Mouse (Mus musculus) embryonic facial prominence, embryonic 11.5 days (tissue): Measurements from ENCODE around the gene Akt1s1. TPM values are rescaled to one million over a fixed set of nuclear protein-coding genes. Genes with fewer than 3 reads are reported as not detected.
"Not testable (repeated sequence)": the region's sequence is repeated elsewhere in the genome, so short reads cannot be mapped to it uniquely, and the experiment has no call there.

Experiments
- ATAC-seq: fragments of 200-750 bp; cut with Nextera tagmentation; replicated peaks from 2 replicates; pipeline ENCODE4 v1.8.0; 2017; ENCODE audit warnings: low read depth; ENCODE audit not compliant: insufficient number of reproducible peaks, low FRiP score, low TSS enrichment
- DNase-seq: peaks from one replicate; pipeline ENCODE4 v3.0.0-alpha.2; 2015; ENCODE audit warnings: low spot score
- H3K27ac ChIP-seq: fragments of 300-500 bp; sonication (generic); replicated peaks from 2 replicates; pipeline ENCODE4 v1.5.1; 2014; ENCODE audit warnings: mild to moderate bottlenecking, low read depth, low read length, control low read depth
- H3K27me3 ChIP-seq: fragments of 300-500 bp; sonication (generic); 2 replicates; pipeline ENCODE4 v1.6.1; 2014; ENCODE audit warnings: mild to moderate bottlenecking, low read length, moderate library complexity, mixed read lengths; ENCODE audit not compliant: control insufficient read depth, insufficient read depth
- H3K36me3 ChIP-seq: fragments of 300-500 bp; sonication (generic); replicated peaks from 2 replicates; pipeline ENCODE4 v1.6.1; 2014; ENCODE audit warnings: low read depth, mild to moderate bottlenecking, low read length, moderate library complexity, mixed read lengths; ENCODE audit not compliant: control insufficient read depth, insufficient read depth
- H3K4me1 ChIP-seq: fragments of 300-500 bp; sonication (generic); 2 replicates; pipeline ENCODE4 v1.6.1; 2014; ENCODE audit warnings: low read length, mixed read lengths; ENCODE audit not compliant: control insufficient read depth, insufficient read depth
- H3K4me2 ChIP-seq: fragments of 300-500 bp; sonication (generic); 2 replicates; pipeline ENCODE4 v1.6.1; 2014; ENCODE audit warnings: low read depth, mild to moderate bottlenecking, control low read depth, low read length, moderate library complexity
- H3K4me3 ChIP-seq: fragments of 300-500 bp; sonication (generic); 2 replicates; pipeline ENCODE4 v1.5.1; 2014; ENCODE audit warnings: low read depth, low read length, control low read depth
- H3K9ac ChIP-seq: fragments of 300-500 bp; sonication (generic); replicated peaks from 2 replicates; pipeline ENCODE4 v1.6.1; 2014; ENCODE audit warnings: mild to moderate bottlenecking, control low read depth, low read length
- H3K9me3 ChIP-seq: fragments of 300-500 bp; sonication (generic); replicated peaks from 2 replicates; pipeline ENCODE4 v1.6.1; 2016; ENCODE audit warnings: mild to moderate bottlenecking, low read length, inconsistent platforms, mixed read lengths; ENCODE audit not compliant: control insufficient read depth
- WGBS: fragments of 180-500 bp; shearing (Covaris S2); extraction: QIAGEN DNeasy Blood & Tissue Kit; methylation state at CpG from one replicate; pipeline ENCODE4 v1.1.7; 2014; 5-methylcytosine and 5-hydroxymethylcytosine counted together
- polyA plus RNA-seq: library from polyadenylated mRNA; unstranded; fragments of >200 nt; fragmentation: Nextera tagmentation; extraction: Ambion mirVana; gene quantifications from 2 replicates; pipeline ENCODE4 v1.2.1, GENCODE M21; 2014

Gene Akt1s1
- polyA plus RNA-seq, 1 experiment from 2014 or later = 32.4 TPM

- Histone ChIP-seq H3K27me3 (no peaks in the 10 kb centered on the region), H3K36me3 (peaks cover 2% of the 10 kb centered on the region), H3K4me1 (peaks cover 6% of the 10 kb centered on the region; the same call in 1 of the 2 replicates), H3K27ac (peak within 1 kb of the TSS; percentile 100), H3K4me2 (peak within 1 kb of the TSS; percentile 90), H3K9me3 (no peaks in the 10 kb centered on the region), H3K4me3 (peak within 1 kb of the TSS; percentile 97), H3K9ac (peak within 1 kb of the TSS; percentile 99)
- ATAC-seq = peak; percentile 91
- 10% methylated on average over 29 of the region's 29 CpGs for WGBS
- DNase-seq = peak; percentile 94
Observed at GRCm38 (mm10) chr7:44869697-44870528, 21.1 kb downstream of the Akt1s1 start, which contains the start of gene Ptov1. TSS of gene Ptov1 (minus strand) at chr7:44869788.

GRCm38 (mm10) chr7:44870614-44871013 lies 21.8 kb downstream of the Akt1s1 start:
- Histone ChIP-seq H3K4me2 (peak overlapping the region; percentile 90; the same call in 1 of the 2 replicates), H3K27me3 (no peaks in the 10 kb centered on the region), H3K4me3 (peak overlapping the region; percentile 97), H3K27ac (no peak overlapping the region), H3K36me3 (no peaks in the 10 kb centered on the region; the same call in 1 of the 2 replicates), H3K9me3 (no peaks in the 10 kb centered on the region), H3K4me1 (peaks cover 6% of the 10 kb centered on the region; the same call in 1 of the 2 replicates), H3K9ac (no peak overlapping the region)
- no peak for DNase-seq
- 84% methylated on average over 6 of the region's 6 CpGs for WGBS
- ATAC-seq = no peak

GRCm38 (mm10) chr7:44871181-44871580 lies 22.4 kb downstream of the Akt1s1 start:
- H3K4me1 ChIP-seq = peaks cover 6% of the 10 kb centered on the region; the same call in 1 of the 2 replicates
- H3K36me3 ChIP-seq = no peaks in the 10 kb centered on the region; the same call in 1 of the 2 replicates
- H3K27ac ChIP-seq = no peak overlapping the region
- DNase-seq (no peak), ATAC-seq (no peak)
- no peaks in the 10 kb centered on the region for H3K27me3 ChIP-seq
- H3K9me3 ChIP-seq = no peaks in the 10 kb centered on the region
- 80% methylated on average over 1 of the region's 1 CpGs for WGBS
- H3K9ac ChIP-seq = no peak overlapping the region
- no peak overlapping the region for H3K4me2 ChIP-seq
- no peak overlapping the region for H3K4me3 ChIP-seq

- not testable (repeated sequence) for ATAC-seq, H3K27ac ChIP-seq, H3K4me1 ChIP-seq, H3K9ac ChIP-seq, H3K4me3 ChIP-seq, H3K36me3 ChIP-seq, H3K27me3 ChIP-seq, DNase-seq, H3K9me3 ChIP-seq, H3K4me2 ChIP-seq
- WGBS = 90% methylated on average over 2 of the region's 2 CpGs
Observed at GRCm38 (mm10) chr7:44871774-44872173, 23.0 kb downstream of the Akt1s1 start.

GRCm38 (mm10) chr7:44877833-44878232 lies 29.0 kb downstream of the Akt1s1 start:
- H3K9ac ChIP-seq = no peak overlapping the region
- H3K9me3 ChIP-seq = no peaks in the 10 kb centered on the region
- H3K36me3 ChIP-seq = peaks cover 13% of the 10 kb centered on the region
- DNase-seq = no peak
- H3K4me1 ChIP-seq = no peaks in the 10 kb centered on the region
- WGBS = 91% methylated on average over 14 of the region's 14 CpGs
- H3K4me3 ChIP-seq = no peak overlapping the region
- no peak for ATAC-seq
- no peak overlapping the region for H3K27ac ChIP-seq
- no peaks in the 10 kb centered on the region for H3K27me3 ChIP-seq
- H3K4me2 ChIP-seq = no peak overlapping the region

GRCm38 (mm10) chr7:44883036-44883435 lies 34.2 kb downstream of the Akt1s1 start:
- no peak for DNase-seq
- Histone ChIP-seq H3K9ac (no peak overlapping the region), H3K36me3 (peaks cover 23% of the 10 kb centered on the region), H3K4me1 (no peaks in the 10 kb centered on the region), H3K9me3 (no peaks in the 10 kb centered on the region), H3K4me2 (no peak overlapping the region), H3K27ac (no peak overlapping the region), H3K27me3 (no peaks in the 10 kb centered on the region), H3K4me3 (no peak overlapping the region)
- no peak for ATAC-seq
- WGBS = 96% methylated on average over 3 of the region's 3 CpGs

GRCm38 (mm10) chr7:44884637-44885036 lies 35.8 kb downstream of the Akt1s1 start:
- DNase-seq (no peak), ATAC-seq (0 out of 2 replicates have a peak, but pooled peaks have one; percentile 8)
- peaks cover 22% of the 10 kb centered on the region for H3K36me3 ChIP-seq
- H3K27ac ChIP-seq = no peak overlapping the region
- 92% methylated on average over 5 of the region's 5 CpGs for whole genome bisulfite sequencing
- H3K9me3 ChIP-seq = no peaks in the 10 kb centered on the region
- no peak overlapping the region for H3K4me2 ChIP-seq
- no peak overlapping the region for H3K9ac ChIP-seq
- H3K4me3 ChIP-seq = no peak overlapping the region
- no peaks in the 10 kb centered on the region for H3K4me1 ChIP-seq
- H3K27me3 ChIP-seq = no peaks in the 10 kb centered on the region

- ATAC-seq (no peak), DNase-seq (no peak)
- no peak overlapping the region for H3K9ac ChIP-seq
- no peak overlapping the region for H3K4me2 ChIP-seq
- peaks cover 14% of the 10 kb centered on the region for H3K36me3 ChIP-seq
- no peaks in the 10 kb centered on the region for H3K4me1 ChIP-seq
- WGBS = 92% methylated on average over 7 of the region's 7 CpGs
- H3K4me3 ChIP-seq = no peak overlapping the region
- H3K27ac ChIP-seq = no peak overlapping the region
- H3K9me3 ChIP-seq = no peaks in the 10 kb centered on the region
- no peaks in the 10 kb centered on the region for H3K27me3 ChIP-seq
Observed at GRCm38 (mm10) chr7:44886964-44887363, 38.2 kb downstream of the Akt1s1 start.
